Mouse (Mus musculus): ENCODE measurements around the gene Tssk6. TPM values are rescaled to one million over a fixed set of nuclear protein-coding genes. Genes with fewer than 3 reads are reported as not detected.

Tssk6 gene
- total RNA-seq, 2 experiments from 2014 or later = 0.33 TPM; not detected in 1

DNA sequence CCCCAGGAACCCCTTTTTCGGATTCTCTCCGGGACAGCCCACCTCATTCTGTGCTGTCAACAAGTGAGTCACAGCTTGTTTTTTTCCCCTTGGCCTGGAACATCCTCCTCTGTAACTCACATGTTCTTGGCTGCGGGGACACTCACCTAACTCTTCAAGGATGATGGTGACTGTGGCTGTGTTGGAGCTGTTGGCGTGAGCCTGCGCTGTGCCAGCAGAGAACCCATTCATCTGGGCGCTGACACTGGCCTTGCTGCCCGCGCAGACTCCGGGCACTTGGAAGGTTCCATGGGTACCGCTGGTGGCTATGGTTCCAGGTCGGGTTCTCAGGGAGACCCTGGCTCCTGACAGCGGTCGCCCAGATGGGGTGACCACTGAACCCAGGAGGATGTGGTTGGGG is 17.8 kb upstream of the Tssk6 start:
- no peak for DNase-seq

DNA sequence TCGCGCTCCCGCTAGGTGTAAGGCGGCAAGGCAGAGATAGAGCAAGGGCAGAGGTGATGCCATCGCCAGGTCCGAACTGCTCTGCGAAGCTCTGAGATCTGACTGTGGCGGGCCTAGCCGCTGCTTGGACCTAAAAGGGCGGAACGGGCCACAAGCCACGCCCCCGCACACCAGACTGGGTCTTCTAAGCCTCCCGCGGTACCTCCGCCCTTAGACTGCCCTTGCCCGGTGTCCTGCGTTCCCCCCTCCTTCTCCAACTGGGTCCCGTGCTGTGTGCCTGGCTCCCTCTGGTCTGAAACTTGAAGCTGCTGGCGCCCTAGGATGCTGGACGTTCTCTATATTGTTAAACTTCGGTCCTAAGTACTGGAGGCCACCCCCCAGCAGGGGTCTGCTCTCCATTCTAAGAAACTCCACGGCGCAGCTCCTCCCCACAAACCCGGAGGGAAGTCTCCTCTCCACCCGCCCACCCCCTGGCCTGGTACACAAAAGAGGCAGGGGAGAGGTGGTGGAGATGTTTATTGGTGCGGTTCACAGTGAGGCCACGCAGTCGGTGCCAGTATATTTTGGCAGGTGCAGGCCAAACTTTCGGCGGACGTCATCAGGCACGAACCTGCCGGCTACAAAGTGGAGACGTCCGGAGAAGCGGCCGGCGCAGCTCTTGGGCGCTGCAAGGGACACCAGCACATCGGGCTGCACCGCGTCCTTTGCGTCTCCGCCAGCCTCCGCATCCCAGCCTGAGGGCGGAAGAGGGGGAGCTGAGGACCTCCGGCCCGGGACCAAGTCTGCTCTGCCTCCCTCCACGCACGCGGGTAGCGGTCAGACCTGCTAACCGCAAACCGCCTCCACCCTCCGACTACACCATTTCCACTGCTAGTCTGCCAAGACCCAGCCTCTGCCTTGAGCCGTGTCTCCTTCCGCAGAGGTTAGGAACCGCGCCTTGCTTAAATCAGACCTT is 14.4 kb upstream of the Tssk6 start, which contains the start of gene Cilp2:
Gene Cilp2 (minus strand): TSS at position 399 of the 955 bp plus-strand sequence.
- DNase-seq = peak; percentile 52

DNA sequence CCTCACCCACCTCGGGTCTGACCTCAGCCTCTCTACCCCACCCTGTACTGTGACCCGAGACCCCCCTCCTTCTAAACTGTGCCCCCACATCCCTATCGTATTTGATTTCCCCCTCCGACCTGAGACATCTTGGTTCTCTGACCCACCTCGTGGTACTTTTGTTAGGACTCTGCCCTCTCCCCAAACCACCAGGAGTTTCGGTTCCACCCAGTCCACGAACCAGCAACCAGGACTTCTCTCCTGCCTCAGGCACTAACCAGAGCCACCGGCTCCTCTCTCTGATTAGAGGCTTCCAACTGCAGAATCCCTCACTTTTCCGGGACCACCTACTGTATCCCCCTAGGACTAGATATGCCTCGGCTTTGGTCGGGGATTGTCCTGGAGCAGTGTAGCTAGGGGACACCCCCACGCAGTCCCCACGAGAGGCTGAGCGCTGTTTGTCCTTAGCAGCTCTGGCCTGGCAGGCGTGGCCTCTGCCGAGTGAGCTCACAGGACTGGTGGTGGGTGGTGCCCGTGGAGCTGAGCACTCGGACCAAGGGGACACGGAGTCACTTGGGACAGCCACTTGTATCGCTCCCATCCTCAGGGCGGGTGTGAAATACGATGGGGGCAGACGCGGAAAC is 13.6 kb upstream of the Tssk6 start:
- peak; percentile 35 for DNase-seq

DNA sequence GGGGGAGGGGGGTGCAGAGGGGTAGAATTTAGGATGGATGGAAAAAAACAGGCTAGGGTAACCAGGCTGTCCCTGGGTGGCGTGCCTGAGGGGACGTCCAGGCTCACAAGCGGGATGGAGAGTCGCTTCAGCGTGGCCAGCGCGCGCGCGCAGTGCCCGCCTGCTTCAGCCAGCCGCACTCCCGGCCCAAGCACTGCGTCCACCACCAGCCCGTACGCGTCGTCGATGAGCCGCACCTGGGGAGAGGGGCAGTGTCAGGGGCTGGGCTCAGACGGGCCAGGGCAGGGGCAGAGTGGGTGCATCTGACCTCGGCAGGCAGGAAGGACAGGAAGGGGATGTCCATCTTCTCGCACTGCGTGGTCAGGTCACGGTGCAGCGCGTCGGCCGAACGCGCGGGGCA is 13.1 kb upstream of the Tssk6 start:
- peak; percentile 30 for DNase-seq

DNA sequence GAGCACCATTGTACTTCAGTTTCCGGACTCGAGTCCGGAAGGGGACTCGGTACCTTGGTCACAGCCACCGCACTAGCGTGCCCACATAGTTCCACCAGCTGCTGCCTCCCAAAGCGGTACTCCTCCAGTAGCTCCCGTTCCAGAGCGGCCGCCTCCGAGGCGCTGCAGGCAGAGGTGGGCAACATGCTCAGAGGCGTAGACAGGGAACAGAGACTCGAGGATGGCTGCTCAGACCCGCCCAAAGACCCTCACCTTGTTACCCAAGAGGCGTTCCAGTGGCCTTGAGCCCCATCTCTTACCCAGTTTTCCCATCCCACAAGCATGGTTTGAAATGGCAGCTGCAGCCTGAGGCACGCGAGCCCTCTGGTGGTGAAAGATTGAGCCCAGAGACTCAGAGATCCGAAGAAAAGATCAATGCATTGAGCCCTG is 11.2 kb upstream of the Tssk6 start:
- peak; percentile 63 for DNase-seq

DNA sequence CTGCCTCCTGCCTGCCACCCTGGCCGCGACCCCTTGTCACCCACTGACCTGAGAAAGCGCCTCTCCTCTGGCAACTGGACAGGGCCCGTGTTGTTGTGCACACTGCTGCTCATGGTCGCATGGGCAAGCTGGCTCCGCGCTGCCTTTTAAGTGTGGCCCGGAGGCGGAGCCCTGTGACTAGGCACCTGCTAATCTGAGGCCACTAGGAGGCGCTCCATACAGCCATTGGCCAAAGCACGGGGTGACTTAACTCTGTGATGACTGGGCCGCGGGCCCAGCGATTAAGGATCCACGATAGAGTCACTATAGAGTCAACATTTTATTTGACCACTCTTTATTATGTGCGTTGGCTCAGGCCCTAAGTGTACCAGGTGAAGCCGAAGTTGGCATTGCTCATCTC is 8.1 kb upstream of the Tssk6 start:
- peak; percentile 81 for DNase-seq

DNA sequence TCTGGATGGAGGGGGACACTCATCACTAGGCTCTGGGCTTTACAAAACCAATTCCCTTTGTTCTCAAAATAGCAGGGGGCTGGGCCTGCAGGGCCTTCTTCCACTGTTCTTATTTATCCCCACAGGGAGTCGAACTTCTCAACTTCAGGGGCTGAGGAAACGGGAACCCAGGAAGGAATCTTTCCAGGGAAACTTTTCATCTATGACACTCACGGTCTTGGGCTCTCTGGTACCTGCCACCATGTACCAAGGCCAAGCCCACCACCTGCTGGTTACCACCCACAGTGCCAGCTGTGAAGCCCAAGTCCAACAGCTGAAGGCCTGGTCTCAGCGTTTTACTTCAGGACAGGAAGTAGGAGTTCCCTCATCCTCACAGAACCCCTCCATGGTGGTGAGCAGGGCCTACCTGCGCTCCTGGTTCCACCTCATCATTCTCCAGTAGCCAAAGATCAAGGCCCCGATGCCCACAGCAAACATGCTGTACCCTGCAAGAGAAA is 7.1 kb upstream of the Tssk6 start:
- no peak for DNase-seq

DNA sequence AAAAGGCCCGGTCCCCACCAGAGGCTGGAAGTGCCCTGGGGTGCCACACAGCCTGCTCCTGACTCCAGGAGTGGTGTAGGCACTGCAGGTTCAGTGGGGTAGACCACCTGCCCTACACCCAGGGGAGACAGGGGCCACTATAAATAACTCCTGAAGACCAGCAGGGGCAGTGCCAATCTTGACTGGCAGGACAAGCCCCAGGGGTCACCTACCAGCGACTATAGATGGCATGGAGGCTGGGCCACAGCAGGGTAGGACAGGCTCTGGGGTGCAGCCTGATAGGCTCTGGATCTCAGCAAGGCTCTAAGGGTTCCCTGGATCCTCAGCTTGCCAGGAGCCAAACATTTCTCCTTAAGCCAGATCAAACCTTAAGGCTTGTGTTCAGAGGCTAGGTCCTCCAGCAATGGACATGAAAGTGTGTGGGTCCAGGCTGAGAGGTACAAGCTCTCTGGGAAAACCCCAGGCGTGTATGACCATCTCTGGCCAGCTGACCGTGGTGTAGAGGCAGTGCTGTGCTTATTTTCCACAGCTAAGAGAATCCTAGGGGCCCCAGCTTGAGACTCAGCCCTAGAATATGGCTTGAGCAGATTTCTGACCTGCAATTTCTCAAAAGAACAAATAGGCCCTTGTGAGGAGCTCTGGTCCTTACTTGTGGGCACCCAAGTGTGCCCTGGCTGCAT is 6.1 kb upstream of the Tssk6 start:
- no peak for DNase-seq

DNA sequence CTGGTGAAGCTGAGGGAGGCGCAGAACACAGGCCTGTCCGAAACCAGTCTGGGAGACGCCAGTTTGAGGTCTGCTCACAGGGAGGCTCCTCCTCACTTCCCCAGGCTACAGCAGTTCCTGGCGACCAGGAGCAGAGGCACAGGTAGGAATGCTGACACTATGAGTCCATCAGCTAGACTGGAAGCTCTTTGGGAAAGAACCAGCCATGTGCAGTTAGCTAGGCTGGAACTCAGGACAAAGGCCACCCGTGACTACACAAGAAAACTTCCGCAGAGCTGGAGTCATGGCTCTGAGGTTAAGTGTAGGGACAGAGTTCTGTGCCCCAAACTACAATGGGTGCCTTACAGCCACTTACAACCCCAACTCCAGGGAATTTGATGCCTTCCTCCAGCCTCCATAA is 4.1 kb upstream of the Tssk6 start:
- no peak for DNase-seq

DNA sequence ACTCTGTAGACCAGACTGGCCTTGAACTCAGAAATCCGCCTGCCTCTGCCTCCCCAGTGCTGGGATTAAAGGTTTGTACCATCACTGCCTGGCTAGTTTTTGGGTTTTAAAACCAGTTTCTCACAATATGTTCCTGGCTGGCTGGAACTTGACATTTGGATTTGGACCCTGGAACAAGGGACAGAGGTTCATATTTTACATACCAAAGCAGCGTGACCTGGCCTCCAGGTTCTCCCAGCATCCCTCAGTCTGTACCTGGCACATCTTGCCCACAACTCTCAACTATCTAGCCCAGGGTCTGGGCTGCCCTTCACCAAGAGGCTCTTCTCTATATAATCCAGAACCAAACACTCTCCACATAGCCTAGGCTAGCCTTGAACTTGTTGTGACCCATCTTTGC is 2.1 kb upstream of the Tssk6 start:
- no peak for DNase-seq

DNA sequence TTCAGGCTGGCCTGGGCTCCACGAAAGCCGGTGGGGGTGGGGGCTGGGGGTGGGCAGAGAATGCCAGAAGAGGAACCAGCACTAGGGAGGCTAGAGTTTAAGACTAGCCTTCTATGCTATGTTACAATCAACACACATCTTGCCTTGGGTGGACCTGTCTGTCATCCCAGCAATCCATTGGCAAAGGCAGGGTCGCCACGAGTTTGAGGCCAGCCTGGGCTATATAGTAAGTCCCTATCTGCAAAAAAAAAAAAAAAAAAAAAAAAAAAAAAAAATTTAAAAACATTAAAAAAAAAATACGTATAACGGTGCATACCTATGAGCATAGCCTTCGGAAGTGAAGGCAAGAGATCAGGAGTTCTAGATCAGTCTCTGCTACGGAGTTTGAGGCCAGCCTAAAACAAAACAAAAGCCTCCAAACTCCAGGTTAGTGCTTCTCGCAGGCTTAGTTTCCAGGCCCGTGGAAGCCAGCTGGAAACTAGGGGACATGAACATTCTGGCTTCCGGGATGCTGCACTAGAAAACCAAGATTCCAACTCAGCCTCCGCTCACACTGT is 1.0 kb upstream of the Tssk6 start:
- DNase-seq = no peak

DNA sequence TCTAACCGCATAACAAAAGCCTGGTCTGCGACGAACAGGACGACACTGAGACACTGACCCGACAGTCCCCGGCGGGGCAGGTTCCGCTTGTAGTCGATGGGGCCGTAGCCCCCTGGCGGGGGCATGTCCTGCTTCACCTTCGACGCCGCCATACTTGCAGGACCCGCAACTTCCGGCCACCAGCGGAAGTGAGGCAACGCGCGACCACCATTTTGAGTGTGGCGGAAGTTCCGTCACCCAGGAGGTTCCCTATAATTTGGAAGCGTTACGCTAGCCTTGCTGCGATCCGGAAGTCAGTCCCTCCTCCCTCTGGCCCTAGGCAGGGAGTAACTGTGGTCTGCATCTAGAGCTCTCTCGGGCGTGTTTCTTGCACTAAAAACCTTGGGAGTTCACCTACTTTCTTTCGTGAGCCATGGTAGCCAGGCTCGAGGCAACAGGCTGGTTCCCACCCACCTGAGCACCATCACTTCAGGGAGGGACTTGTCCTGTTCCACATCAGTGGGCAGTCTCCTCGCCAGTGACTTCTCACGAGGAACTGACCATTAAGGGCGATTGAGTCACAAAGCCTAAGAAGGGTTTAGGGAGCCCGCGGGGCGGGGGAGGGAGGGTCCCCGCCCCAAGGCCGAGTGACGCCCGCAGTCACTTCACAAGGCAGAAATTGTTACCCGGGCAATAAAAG is 361 bp upstream of the Tssk6 start:
- DNase-seq = peak; percentile 99

DNA sequence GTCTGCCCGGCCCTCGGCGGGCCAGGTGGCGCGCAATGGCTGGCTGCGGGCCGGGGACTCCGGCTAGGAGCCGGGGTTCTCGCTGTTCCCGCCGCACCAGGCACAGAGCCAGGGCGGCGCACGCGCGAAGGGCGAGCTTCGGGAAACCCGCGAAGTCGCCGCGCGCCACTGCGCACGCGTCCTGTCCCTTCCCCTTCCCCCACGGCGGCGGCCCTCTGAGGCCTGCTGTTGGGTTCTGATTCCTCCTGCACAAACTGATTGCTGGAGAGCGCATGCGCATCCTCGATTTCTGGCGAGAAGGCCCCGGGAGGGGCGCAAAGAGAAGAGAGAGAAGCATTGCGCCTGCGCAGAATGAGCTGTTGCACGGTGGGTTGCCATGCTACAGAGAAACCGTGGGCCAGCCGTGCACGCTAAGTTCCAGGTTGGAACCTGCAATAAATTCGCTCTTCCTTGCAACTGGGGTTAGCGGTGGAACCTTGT is 1.1 kb downstream of the Tssk6 start:
- peak; percentile 99 for DNase-seq

DNA sequence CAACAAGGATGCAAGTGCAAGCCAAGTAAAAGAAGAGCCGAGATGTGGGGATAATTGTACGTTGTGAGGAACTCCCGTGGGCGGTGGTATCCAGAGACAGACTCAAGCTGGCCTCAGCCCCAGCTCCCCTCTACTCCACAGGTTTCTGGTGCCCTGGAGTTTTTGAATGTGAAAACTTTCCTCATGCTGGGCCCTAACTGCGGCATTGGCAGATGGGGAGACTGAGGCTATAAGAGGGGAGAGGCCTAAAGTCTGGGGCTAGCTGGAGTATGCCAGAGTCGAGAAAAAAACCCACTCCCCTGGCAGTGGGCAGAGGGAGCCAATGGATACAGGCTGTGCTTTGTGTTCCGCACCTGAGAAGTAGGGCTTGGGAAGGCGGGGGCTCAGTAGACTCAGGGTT is 2.1 kb downstream of the Tssk6 start:
- no peak for DNase-seq

DNA sequence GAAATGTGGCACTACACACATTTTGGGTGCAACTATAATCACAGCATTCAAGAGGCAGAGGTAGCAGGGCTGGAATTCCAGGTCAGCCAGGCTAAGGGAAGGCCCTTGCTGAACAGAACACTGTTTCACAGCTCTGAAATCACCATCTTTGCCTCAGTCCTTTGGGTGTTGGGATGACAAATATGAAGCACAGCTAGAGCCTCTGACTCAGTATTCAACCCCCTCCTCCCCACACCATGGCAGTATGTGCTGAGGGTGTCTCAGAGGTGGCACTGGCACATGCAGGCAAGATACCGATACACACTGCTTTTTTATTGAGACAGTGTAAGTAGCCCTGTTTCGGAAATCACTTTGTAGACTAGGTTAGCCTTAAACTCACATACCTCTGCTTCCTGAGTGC is 4.3 kb downstream of the Tssk6 start:
- no peak for DNase-seq

DNA sequence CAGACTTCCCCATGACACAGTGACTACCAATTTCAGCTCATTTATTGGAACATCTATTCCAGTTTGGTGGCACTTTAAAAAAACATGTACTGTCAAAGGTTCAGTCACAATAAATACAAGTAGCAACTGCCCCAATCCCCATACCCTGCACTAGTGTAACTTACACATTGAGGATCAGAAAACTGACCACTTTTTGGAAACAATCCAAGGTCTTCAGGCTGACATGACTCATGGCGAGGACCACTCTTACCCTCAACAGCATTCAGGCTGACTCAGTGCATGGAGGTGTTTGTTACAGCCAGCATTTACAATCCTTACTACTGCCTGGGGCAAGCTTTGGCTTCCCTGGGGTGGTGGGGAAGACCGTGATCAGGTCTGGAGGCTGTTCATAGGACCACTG is 5.1 kb downstream of the Tssk6 start:
- DNase-seq = no peak

DNA sequence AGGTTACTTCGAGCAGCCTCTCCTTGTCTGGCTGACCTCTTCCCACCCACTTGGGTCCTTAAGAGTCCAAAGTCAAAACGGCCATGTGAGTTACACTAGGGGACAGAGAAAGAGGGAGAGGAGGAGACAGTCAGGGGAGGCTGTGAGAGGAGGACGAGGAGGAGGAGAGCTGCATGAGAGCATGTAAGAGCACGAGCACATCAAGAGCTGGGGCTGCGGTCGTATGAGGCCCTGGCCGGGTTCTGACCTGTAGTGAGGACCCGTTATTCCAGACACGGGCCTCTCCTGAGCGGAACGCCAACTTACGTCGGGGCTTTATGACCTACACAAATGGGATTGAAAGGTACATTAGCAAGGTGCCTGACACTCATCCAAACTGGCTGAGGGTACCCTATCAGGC is 9.9 kb downstream of the Tssk6 start:
- DNase-seq = no peak

DNA sequence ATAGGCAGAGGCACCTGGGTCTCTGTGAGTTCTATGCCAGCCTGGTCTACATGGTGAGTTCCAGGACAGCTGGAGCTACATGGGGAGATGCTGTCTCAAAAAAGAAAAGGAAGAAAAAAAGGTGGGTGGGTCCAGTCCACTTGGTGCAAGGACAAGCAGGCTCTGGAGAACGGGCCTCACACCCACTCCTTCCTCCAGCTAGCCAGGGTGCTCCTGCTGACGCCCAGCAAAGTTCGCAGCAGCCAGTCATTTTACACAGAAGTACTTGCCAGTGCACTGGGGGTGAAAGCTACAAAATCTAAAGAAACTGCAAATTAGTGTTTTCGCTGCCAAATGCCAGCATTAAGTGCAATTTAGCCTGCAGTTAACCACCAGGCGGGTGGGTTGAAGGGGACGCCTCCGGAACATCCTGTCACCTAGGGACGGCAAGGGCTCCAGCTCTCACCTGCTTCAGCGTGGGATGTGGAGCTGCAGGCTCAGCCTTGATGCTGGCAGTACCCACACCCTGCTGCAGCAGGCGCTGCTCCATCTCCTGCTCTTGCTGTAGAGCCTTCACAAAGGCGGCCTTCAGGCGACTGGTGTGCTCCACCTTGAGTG is 10.6 kb downstream of the Tssk6 start:
- DNase-seq = no peak

DNA sequence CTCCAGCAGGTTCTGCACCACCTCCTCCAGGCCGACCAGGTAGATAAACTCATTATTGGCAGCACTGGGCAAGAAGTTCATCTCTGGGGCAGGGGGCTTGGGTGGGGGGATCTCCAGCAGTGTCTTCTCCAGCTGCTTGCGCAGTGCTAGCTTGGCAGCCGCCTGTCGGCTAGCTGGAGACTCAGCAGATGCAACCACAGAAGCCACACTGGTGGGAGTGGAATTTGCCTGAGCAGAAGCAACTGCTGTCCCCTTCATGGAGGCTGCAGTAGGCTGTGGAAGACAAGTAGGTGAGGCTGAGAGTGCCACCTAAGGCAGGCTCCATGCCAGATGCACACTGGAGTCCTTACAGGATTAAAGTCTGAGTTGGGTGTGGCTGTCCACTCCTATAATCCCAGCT is 12.5 kb downstream of the Tssk6 start:
- no peak for DNase-seq

DNA sequence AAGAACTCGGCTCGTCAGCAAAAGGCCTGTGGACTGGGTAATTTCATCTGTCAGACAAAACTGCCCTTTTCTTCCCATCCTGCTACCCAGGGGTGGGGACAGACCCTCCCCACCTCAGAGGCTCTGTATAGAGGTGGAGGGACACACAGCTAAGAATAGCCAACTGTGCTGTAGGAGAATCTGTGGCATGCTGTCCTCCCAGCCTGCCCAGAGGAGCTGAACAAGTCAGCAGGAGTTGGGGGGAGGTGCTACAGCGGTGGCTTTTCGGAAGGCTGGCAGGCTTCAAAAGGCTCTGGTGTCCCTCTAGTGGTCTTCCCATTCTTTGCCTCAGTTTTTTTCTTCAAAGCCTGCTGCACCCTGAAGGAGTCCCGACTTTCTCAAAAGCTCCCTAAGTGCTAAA is 13.8 kb downstream of the Tssk6 start:
- peak; percentile 62 for DNase-seq

DNA sequence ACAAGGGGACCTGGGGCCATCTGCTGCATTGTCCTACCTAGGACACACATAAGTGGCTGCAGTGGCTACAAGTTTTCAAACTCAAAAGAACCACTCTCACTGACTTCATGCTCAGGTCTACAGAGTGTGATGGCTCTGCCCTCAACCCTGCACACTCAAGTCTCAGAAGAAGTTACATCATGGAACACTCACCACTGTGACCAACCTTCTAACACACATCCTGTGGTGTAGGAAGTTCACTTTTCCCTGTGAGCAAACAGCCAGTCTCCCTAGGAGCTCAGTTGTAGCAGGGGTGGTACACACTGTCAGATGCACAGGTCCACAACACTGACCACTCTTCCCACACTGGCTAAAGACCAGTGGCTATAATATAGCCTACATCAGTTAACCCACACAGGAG is 16.5 kb downstream of the Tssk6 start:
- no peak for DNase-seq

DNA sequence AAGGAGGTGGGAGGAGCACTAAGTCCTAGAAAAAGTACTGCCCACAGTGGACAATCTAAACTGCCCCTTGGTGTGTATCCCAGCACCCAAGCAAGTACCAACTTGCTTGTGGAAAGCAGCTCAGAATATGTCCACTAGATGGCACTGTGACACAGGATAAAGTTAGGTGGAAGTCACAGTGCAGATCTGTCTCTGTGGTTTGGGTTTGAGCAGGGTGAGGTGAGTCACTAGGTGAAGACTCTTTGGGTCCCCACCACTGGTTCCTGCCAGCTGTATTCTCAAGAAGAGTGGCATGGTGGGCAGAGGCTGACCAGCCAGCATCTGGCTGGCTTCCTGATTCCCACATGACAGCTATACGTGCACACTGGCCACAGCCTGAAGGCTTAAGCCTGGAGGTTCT is 17.0 kb downstream of the Tssk6 start:
- DNase-seq = peak; percentile 87
